Mouse (Mus musculus) layer of hippocampus, adult 2 months (tissue): ENCODE measurements around the gene Urb1. TPM values are rescaled to one million over a fixed set of nuclear protein-coding genes. Genes with fewer than 3 reads are reported as not detected.

Experiments used
- DNase-seq, 2 experiments: peaks; one replicate each; pipeline ENCODE4 v3.0.0; 2022; ENCODE audit warnings: low spot score in 2 of 2
- H3K27ac ChIP-seq: fragments of 200-600 bp; 2 replicates; pipeline ENCODE4 v1.8.1; 2022
- H3K4me3 ChIP-seq: fragments of 200-600 bp; 2 replicates; pipeline ENCODE4 v1.8.1; 2022; ENCODE audit warnings: mild to moderate bottlenecking
- CTCF ChIP-seq: fragments of 200-600 bp; conservative IDR thresholded peaks from 2 replicates; pipeline ENCODE4 v1.8.1; 2022; ENCODE audit warnings: antibody characterized with exemption, mild to moderate bottlenecking, moderate library complexity
- total RNA-seq, 2 experiments: library from RNA; stranded (reverse); gene quantifications; 2 replicates each; pipeline ENCODE4 v1.2.3; 2021

Gene Urb1
- total RNA-seq, 2 experiments from 2014 or later, result 17.3 to 18.8 TPM

DNA sequence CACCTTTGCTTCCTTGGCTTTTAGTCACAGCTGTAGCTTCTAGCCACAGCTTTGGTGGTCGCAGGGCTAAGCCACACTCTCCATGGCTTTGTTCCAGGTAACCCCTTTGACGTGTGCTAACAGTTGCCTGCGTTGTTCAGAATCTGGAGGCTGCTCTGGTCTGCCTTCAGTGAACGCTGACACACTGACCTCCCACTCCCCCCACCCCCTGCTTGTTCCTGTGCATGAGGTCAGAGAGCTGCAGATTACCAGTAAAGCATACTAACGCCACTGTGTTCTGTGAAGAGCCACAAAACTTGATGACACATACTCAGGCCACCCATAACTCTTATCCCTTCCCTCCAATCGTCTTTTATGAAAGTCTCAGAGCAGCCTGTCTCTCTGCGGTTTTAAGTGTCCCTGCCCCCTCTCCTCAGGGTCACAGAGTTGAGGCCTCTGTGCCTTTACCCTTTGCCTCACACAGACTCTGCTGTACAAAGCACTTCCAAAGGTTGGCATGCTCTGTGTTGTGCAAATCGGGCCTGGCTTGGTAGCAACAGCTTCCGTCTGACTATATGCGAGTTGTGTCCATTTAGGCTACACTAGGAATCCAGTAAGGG is 73.4 kb downstream of the Urb1 start:
- Histone ChIP-seq H3K4me3 (no peak overlapping the region), H3K27ac (no peak overlapping the region)
- TF ChIP-seq CTCF, result no peak
- DNase-seq, result no peak

DNA sequence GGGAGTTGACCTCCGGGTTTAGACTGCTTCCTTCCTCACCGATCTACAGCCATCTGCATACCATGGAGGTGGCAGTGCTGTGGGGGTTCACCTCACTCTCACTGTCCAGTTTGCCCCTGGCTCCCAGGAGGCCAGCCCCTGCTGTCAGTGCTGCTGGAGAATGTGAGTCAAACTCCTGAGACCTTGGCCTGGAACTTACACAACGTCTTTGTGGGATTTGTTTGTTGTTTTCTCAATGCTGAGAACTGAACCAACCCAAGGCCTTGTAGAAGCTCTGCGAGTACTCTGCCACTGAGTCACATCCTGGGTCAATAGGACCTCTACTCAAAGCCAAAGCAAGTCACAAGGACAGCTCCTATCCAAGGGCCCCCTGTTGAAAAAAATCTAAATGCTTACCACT is 74.6 kb downstream of the Urb1 start:
- TF ChIP-seq CTCF, result no peak
- no peak overlapping the region for H3K4me3 ChIP-seq

GRCm38 (mm10) chr16:90727233-90728115 is 82.7 kb downstream of the Urb1 start, which contains the start of gene Mis18a:
TSS of gene Mis18a (minus strand) at chr16:90727404.
- DNase-seq, result peak; percentile 95 to 96
- peak within 1 kb of the TSS; percentile 94 for H3K27ac ChIP-seq
- H3K4me3 ChIP-seq, result peak within 1 kb of the TSS; percentile 74
- peak; percentile 23; the same call in 1 of the 2 replicates for TF ChIP-seq CTCF

More for the DNA sequence above, 74.6 kb downstream of the Urb1 start:
- DNase-seq, result no peak
- no peak overlapping the region for H3K27ac ChIP-seq

DNA sequence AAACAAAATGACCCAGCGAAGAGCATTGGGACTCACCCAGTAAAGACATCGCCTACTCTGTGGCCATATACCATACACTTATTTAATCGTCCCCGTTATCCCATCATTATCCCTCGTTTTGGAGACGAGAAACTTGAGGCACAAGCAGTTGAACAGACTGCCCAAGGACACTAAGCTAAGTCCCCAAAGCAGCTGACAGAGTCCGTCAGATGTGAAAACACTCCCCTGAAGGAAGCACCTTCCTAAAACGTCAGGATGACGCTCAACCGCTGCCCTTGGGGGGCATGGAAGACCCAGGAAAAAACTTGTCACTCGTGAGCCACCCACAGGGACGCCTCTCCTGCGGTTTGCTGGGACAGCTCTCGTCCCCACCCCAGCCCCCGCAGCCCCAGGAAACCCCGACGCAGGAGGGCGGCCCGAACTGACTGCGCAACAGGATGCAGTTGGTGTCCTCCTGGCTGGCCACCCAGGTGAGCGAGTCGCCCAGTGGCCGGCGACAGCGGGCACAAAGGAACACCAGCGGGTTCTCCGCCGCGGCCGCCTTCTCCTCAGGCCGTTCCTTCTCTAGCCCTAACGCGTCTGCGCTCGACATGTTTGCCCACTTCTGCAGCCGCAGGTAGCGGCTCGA is 83.5 kb downstream of the Urb1 start:
- DNase-seq, result no peak
- Histone ChIP-seq H3K4me3 (peak overlapping the region; percentile 74), H3K27ac (no peak overlapping the region)
- TF ChIP-seq CTCF, result no peak

- TF ChIP-seq CTCF, result no peak
- no peak for DNase-seq
- no peak overlapping the region for H3K4me3 ChIP-seq
- H3K27ac ChIP-seq, result no peak overlapping the region
These were observed 86.2 kb downstream of the Urb1 start for GRCm38 (mm10) chr16:90724051-90724450.

DNA sequence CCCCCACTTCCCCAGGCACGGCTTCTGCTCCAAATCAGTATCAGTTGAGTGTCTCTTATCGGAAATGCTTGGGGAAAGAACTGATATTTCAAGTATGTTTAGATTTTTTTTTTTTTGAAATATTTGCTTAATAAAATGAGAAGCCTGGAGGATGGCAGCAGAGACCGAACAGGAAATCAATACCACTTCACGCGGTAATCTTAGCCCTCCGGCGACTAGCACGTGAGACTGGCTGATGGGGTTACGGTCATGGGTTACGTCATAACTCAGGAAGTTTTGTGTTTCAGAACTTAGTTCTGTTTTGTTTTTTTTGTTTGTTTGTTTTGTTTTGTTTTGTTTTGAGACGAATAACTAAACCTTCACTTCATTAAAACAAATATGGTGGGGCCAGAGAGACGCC is 99.9 kb downstream of the Urb1 start:
- TF ChIP-seq CTCF, result 0 out of 2 replicates have a peak, but pooled peaks have one; percentile 8

GRCm38 (mm10) chr16:90709711-90710289 is 100.4 kb downstream of the Urb1 start:
- peak; percentile 69 to 80 for DNase-seq
- TF ChIP-seq CTCF, result no peak
- peak overlapping the region; percentile 92 for H3K27ac ChIP-seq
- peak overlapping the region; percentile 36 for H3K4me3 ChIP-seq

More for the DNA sequence above, 99.9 kb downstream of the Urb1 start:
- Histone ChIP-seq H3K27ac (peak overlapping the region; percentile 92), H3K4me3 (peak overlapping the region; percentile 36)
- DNase-seq, result no peak

- no peak overlapping the region for H3K27ac ChIP-seq
- no peak for TF ChIP-seq CTCF
- no peak for DNase-seq
- no peak overlapping the region for H3K4me3 ChIP-seq
These were observed 103.9 kb downstream of the Urb1 start for GRCm38 (mm10) chr16:90706279-90706678.

DNA sequence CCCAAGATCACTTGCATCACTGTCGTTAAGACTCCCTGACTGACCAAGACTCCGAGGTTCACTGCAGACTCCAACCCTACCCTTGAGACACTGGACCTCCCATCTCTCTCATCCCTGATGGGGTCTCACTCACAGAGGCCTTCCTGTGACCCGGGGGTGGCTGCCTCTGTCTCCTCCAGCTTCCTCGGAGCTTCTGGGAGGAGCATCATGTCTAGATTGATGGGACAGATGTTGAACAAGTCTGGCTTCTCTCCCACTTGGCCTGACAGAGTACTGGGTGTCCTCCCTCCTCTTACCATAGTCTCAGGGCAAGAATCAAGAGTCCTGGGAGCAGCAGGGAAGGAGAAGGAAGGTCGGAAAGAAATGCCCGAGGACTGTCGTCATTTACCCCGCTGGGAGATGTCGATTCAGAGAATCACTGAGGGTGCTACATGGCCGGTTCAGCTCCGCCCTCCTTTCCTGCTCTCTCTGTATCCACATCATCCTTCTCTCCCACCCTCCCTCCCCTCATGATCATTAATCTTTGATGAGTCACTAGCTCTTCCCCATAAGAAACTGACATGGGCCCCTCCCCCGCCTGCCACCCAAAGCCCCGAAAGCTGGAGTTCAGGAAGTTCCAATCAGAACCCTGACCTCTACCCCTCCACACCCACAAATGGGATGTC is 105.9 kb downstream of the Urb1 start:
- DNase-seq, result no peak
- Histone ChIP-seq H3K4me3 (no peak overlapping the region), H3K27ac (no peak overlapping the region)
- no peak for TF ChIP-seq CTCF

DNA sequence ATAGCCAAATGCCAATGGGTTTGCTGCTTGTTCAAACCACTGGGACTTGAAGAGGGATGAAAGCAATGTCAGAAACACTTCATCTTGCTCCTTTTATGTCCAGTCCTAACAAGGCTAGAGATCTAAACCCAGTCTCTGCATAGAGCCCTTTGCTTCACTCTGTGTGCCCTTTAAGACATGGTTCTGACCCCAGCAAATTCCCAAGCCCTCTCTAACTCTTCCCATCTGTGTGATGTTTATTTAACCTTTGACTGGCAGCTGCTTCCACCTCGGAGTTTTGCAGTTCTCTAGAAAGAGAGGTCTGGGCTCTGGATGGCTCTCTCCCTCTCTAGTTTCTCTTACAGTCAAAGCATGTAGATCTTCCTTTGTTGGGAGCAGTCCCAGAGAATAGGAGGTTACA is 106.6 kb downstream of the Urb1 start:
- no peak for DNase-seq
- TF ChIP-seq CTCF, result no peak

GRCm38 (mm10) chr16:90701541-90701940 is 108.7 kb downstream of the Urb1 start:
- DNase-seq, result no peak
- TF ChIP-seq CTCF, result no peak

More for the DNA sequence above, 106.6 kb downstream of the Urb1 start:
- Histone ChIP-seq H3K4me3 (no peak overlapping the region), H3K27ac (no peak overlapping the region)

More at GRCm38 (mm10) chr16:90701541-90701940, 108.7 kb downstream of the Urb1 start:
- Histone ChIP-seq H3K4me3 (no peak overlapping the region), H3K27ac (no peak overlapping the region)

Other genes starting within 250 kb of the Urb1 start
- 1 to 10 TPM; 7.7 to 9.0 TPM for gene Mis18a, start 83.0 kb downstream of the Urb1 start, total RNA-seq
- gene Mrap, start 72.2 kb downstream of the Urb1 start, total RNA-seq, result under 1 TPM in 1 of 2 experiments, not detected in 1; 0.37 TPM
- gene Eva1c, start 16.3 kb upstream of the Urb1 start, total RNA-seq, result 1 to 10 TPM; 2.2 to 2.9 TPM
- 10 to 100 TPM; 34.0 to 43.7 TPM for gene Cfap298, start 124.7 kb upstream of the Urb1 start, total RNA-seq
- gene Synj1, start 200.9 kb upstream of the Urb1 start, total RNA-seq, result 100 to 1,000 TPM; 424 to 431 TPM
- 10 to 100 TPM; 73.6 to 90.7 TPM for gene Paxbp1, start 234.1 kb upstream of the Urb1 start, total RNA-seq